Mouse (Mus musculus): Measurements from ENCODE around the gene Trpm8.

The Trpm8 gene

DNA sequence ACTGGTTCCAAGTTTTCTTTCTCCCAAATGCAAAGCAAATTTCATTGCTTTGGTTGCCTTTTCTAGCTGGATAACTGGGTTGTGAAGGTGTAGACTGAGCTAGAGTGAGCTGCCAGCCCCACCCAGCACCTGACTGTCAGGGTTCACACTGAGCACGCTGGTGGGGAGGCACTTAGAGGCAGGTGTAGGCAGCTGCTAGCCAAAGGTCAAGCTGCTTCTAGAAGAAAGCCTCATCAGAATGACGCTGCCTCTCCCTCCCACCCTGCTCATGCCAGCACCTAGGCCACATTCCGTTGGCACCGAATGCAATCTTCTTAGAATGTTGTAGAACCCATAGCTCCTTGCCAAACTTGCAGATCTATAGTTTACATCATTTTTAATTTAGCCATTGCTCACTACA is 130.9 kb downstream of the Trpm8 start:
- Histone ChIP-seq H3K4me1 (replicated peaks; ENCODE audit: low read depth, low read length) (no peaks in the 10 kb centered on the region), H3K36me3 (ENCODE audit: insufficient read depth, low read length) (no peaks in the 10 kb centered on the region), H3K9me3 (ENCODE audit: low read length) (no peaks in the 10 kb centered on the region), H3K4me3 (replicated peaks; ENCODE audit: low read length) (no peak overlapping the region), H3K27me3 (ENCODE audit: insufficient read depth, low read length) (no peaks in the 10 kb centered on the region)
- no peak for TF ChIP-seq NANOG (IDR thresholded peaks at IDR 0.05; ENCODE audit: borderline replicate concordance, low read length)
- no peak for TF ChIP-seq CTCF (conservative IDR thresholded peaks at IDR 0.05; ENCODE audit: low read length)
- TF ChIP-seq POU5F1 (IDR thresholded peaks at IDR 0.05; ENCODE audit: borderline replicate concordance, low read length): no peak

DNA sequence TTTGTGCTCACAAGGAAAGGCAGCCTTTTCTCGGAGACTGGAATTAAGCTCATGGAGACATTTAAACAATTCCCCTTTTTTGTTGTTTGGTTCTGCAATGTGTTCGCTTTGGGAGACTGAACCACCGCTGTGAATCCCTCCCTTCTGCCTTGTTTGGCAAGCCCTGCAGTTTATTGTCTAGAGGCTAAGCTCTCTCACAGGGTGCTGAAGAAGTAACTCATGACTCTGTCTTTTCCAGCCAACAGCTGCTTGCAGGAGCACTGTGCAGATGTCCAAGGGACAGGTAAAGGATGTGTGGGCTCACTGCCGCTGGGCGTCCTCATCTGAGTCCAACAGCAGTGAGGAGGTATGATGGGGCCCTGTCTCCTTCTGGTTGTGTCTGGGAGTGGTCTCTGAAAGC is 134.6 kb downstream of the Trpm8 start:
- no peaks in the 10 kb centered on the region for H3K36me3 ChIP-seq (ENCODE audit: insufficient read depth, low read length)
- H3K9me3 ChIP-seq (ENCODE audit: low read length): no peaks in the 10 kb centered on the region
- no peak for TF ChIP-seq CTCF (conservative IDR thresholded peaks at IDR 0.05; ENCODE audit: low read length)
- no peak for TF ChIP-seq NANOG (IDR thresholded peaks at IDR 0.05; ENCODE audit: borderline replicate concordance, low read length)
- no peak for TF ChIP-seq POU5F1 (IDR thresholded peaks at IDR 0.05; ENCODE audit: borderline replicate concordance, low read length)
- no peak overlapping the region for H3K4me3 ChIP-seq (replicated peaks; ENCODE audit: low read length)
- H3K27me3 ChIP-seq (ENCODE audit: insufficient read depth, low read length): no peaks in the 10 kb centered on the region
- H3K4me1 ChIP-seq (replicated peaks; ENCODE audit: low read depth, low read length): no peaks in the 10 kb centered on the region

DNA sequence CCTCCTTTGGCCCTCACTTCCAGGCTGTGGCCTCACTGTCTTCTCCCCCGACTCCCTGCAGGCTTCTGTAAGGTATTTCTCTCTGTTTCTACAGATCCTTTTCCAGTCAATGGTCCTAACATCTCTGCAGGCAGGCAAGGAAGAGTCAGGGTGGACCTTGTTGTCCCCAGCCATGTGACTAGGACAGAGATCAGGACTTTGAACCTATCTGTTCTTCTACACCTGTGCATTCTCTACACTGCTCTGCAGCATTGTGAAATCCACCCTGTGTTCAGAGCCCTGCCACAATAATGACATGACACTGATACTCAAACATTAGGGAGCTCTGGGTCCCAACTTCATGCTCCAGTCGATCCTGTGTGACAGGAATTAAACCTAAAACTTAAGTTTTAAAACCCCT is 141.5 kb downstream of the Trpm8 start:
- Histone ChIP-seq H3K27me3 (ENCODE audit: insufficient read depth, low read length) (peaks cover 5% of the 10 kb centered on the region; the same call in 1 of the 2 replicates), H3K4me1 (replicated peaks; ENCODE audit: low read depth, low read length) (no peaks in the 10 kb centered on the region), H3K36me3 (ENCODE audit: insufficient read depth, low read length) (no peaks in the 10 kb centered on the region), H3K4me3 (replicated peaks; ENCODE audit: low read length) (no peak overlapping the region), H3K9me3 (ENCODE audit: low read length) (no peaks in the 10 kb centered on the region)
- TF ChIP-seq NANOG (IDR thresholded peaks at IDR 0.05; ENCODE audit: borderline replicate concordance, low read length): no peak
- TF ChIP-seq CTCF (conservative IDR thresholded peaks at IDR 0.05; ENCODE audit: low read length): no peak
- TF ChIP-seq POU5F1 (IDR thresholded peaks at IDR 0.05; ENCODE audit: borderline replicate concordance, low read length): no peak

DNA sequence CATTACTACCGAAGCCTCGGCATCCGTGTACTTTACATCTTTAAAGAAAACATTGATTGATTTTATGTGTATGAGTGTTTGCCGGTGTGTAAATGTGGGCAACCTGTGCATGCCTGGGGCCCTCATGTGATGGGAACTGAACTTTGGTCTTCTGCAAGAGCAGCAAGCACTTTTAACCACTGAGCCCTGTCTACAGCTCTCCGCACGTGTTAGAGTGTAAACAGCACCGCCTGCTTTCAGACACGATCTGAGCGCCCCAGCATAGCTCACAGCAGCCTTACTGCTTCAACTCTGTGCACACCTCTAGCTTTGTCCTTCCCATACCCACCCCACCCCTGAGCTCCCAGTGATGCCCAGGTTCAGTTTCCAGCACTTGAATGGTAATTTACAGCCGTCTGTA is 144.6 kb downstream of the Trpm8 start:
- no peak overlapping the region for H3K4me3 ChIP-seq (replicated peaks; ENCODE audit: low read length)
- H3K4me1 ChIP-seq (replicated peaks; ENCODE audit: low read depth, low read length): no peaks in the 10 kb centered on the region
- no peaks in the 10 kb centered on the region for H3K36me3 ChIP-seq (ENCODE audit: insufficient read depth, low read length)
- peaks cover 5% of the 10 kb centered on the region; the same call in 1 of the 2 replicates for H3K27me3 ChIP-seq (ENCODE audit: insufficient read depth, low read length)
- TF ChIP-seq NANOG (IDR thresholded peaks at IDR 0.05; ENCODE audit: borderline replicate concordance, low read length) (no peak), CTCF (conservative IDR thresholded peaks at IDR 0.05; ENCODE audit: low read length) (no peak), POU5F1 (IDR thresholded peaks at IDR 0.05; ENCODE audit: borderline replicate concordance, low read length) (no peak)
- H3K9me3 ChIP-seq (ENCODE audit: low read length): no peaks in the 10 kb centered on the region

DNA sequence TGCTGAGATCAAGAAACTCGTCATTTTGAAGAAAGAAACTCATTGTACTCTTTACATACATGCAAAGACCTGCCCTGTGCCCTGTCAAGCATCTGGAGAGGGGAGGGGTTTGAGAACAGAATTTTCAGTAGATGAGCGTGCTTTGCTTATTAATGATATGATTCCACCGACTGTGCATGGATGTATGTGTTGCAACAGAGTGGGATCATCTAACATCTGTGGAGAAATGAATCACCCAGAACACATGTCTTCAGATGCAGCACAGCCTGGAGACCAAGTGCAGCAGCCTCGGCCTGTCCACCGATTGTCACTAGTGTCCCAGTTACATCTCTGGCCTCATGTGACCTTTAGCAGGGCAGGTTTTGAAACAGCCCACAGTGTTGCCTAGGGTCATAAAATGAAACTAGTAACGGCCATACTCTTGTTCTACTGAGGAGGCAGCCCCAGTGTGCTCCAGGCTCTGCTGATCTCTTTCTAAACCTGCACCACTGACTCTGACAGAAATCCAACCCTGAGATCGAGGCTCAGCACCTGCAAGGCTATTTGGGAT is 145.5 kb downstream of the Trpm8 start:
- Histone ChIP-seq H3K4me3 (replicated peaks; ENCODE audit: low read length) (no peak overlapping the region), H3K4me1 (replicated peaks; ENCODE audit: low read depth, low read length) (no peaks in the 10 kb centered on the region), H3K36me3 (ENCODE audit: insufficient read depth, low read length) (no peaks in the 10 kb centered on the region), H3K9me3 (ENCODE audit: low read length) (no peaks in the 10 kb centered on the region), H3K27me3 (ENCODE audit: insufficient read depth, low read length) (peaks cover 5% of the 10 kb centered on the region; the same call in 1 of the 2 replicates)
- TF ChIP-seq NANOG (IDR thresholded peaks at IDR 0.05; ENCODE audit: borderline replicate concordance, low read length) (no peak), CTCF (conservative IDR thresholded peaks at IDR 0.05; ENCODE audit: low read length) (no peak), POU5F1 (IDR thresholded peaks at IDR 0.05; ENCODE audit: borderline replicate concordance, low read length) (no peak)

DNA sequence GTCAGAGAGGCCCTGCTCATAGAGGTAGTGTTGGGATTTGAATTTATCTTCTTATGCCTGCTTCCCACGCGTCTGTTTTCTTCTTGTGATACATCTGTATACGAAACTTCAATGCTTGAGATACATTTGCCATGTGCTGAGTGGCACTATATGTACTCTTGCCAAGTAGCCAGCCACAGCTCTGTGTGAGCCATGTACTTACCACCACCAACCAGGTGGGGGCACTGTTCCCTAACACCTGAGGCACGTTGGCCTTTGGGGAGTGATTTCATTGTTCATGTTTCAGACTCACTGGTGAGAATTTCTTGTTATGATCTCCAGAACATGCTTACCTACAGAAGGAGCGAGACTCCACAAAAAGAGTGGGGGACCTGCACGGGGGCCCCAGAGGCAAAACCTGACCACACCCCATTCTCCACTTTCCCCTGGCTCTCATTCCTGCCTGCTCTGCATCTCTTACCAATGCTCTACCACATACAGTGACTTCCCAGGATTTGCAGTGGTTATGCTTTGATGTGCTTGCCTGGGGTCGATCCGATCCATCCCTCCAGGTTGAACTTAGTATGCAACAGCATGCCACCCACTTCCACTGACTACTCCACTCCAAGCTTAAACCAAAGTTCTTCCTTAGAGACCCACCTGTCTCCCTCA is 147.3 kb downstream of the Trpm8 start:
- Histone ChIP-seq H3K9me3 (ENCODE audit: low read length) (no peaks in the 10 kb centered on the region), H3K4me3 (replicated peaks; ENCODE audit: low read length) (no peak overlapping the region), H3K36me3 (ENCODE audit: insufficient read depth, low read length) (no peaks in the 10 kb centered on the region), H3K27me3 (ENCODE audit: insufficient read depth, low read length) (0 out of 2 replicates have a peak, but pooled peaks cover 5% of the 10 kb centered on the region), H3K4me1 (replicated peaks; ENCODE audit: low read depth, low read length) (no peaks in the 10 kb centered on the region)
- TF ChIP-seq CTCF (conservative IDR thresholded peaks at IDR 0.05; ENCODE audit: low read length) (peak; percentile 93), NANOG (IDR thresholded peaks at IDR 0.05; ENCODE audit: borderline replicate concordance, low read length) (no peak), POU5F1 (IDR thresholded peaks at IDR 0.05; ENCODE audit: borderline replicate concordance, low read length) (no peak)

DNA sequence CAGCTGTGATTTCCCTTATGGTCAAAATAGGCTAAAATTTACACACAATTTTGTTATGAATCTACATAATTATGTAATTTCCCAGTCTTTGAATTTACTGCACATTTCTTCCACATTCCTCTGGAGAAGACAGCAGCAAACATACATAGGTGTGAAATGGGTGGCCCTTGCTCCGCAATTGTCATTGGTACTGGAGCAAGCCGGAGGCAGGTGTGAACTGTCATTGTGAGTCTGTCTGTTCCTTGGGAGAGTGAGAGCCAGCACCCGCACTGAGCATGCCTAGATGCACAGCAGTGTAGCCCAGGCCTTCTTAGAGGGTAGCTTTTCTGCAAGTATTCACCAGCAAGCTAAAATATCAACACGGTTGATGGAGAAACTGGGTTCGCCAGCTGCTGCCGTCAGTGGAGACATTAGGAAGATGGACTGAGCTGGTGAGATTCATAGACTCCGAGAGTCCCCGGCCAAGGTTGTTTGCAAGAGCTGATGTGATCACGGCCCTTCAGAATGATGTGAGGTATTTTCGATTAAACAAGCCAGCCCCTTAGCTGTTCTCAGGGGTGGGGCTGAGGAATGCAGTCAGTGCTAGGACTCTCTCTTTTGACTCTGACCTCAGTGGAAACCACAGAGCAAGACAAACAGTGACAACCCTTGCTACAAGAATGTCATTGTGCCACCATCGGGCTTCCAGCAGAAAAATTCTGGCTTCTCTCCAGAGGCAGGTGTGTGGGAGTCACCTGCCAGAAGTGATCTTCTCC is 150.7 kb downstream of the Trpm8 start:
- no peaks in the 10 kb centered on the region for H3K27me3 ChIP-seq (ENCODE audit: insufficient read depth, low read length)
- TF ChIP-seq CTCF (conservative IDR thresholded peaks at IDR 0.05; ENCODE audit: low read length) (no peak), POU5F1 (IDR thresholded peaks at IDR 0.05; ENCODE audit: borderline replicate concordance, low read length) (no peak), NANOG (IDR thresholded peaks at IDR 0.05; ENCODE audit: borderline replicate concordance, low read length) (no peak)
- no peak overlapping the region for H3K4me3 ChIP-seq (replicated peaks; ENCODE audit: low read length)
- H3K36me3 ChIP-seq (ENCODE audit: insufficient read depth, low read length): no peaks in the 10 kb centered on the region
- no peaks in the 10 kb centered on the region for H3K9me3 ChIP-seq (ENCODE audit: low read length)
- H3K4me1 ChIP-seq (replicated peaks; ENCODE audit: low read depth, low read length): peaks cover 17% of the 10 kb centered on the region

DNA sequence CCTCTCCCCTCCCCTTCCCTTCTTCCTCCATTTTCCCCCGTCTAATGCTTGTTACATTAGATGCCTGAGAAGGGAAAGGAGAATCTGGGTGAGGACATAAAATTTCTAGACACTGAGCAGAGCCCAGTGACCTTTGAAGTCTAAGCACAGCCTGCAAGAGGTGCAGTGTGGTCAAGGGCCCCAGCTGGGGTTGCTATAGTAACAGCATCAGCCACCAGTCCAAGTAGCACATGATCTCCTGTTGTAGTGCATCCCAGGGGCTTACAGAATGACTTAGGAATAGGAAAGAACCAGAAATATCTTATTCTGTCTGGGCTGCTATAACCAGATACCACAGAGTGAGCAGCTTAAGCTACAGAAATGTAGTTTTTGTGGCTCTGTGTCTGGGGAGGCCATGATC is 152.0 kb downstream of the Trpm8 start:
- H3K4me1 ChIP-seq (replicated peaks; ENCODE audit: low read depth, low read length): peaks cover 25% of the 10 kb centered on the region
- TF ChIP-seq CTCF (conservative IDR thresholded peaks at IDR 0.05; ENCODE audit: low read length) (no peak), NANOG (IDR thresholded peaks at IDR 0.05; ENCODE audit: borderline replicate concordance, low read length) (no peak), POU5F1 (IDR thresholded peaks at IDR 0.05; ENCODE audit: borderline replicate concordance, low read length) (no peak)
- H3K27me3 ChIP-seq (ENCODE audit: insufficient read depth, low read length): no peaks in the 10 kb centered on the region
- H3K4me3 ChIP-seq (replicated peaks; ENCODE audit: low read length): no peak overlapping the region
- no peaks in the 10 kb centered on the region for H3K36me3 ChIP-seq (ENCODE audit: insufficient read depth, low read length)
- H3K9me3 ChIP-seq (ENCODE audit: low read length): no peaks in the 10 kb centered on the region

All from E14TG2a.4 (cell line).